12 mouse cellular contexts compared by ENCODE assay signal in the genomic region with DNA sequence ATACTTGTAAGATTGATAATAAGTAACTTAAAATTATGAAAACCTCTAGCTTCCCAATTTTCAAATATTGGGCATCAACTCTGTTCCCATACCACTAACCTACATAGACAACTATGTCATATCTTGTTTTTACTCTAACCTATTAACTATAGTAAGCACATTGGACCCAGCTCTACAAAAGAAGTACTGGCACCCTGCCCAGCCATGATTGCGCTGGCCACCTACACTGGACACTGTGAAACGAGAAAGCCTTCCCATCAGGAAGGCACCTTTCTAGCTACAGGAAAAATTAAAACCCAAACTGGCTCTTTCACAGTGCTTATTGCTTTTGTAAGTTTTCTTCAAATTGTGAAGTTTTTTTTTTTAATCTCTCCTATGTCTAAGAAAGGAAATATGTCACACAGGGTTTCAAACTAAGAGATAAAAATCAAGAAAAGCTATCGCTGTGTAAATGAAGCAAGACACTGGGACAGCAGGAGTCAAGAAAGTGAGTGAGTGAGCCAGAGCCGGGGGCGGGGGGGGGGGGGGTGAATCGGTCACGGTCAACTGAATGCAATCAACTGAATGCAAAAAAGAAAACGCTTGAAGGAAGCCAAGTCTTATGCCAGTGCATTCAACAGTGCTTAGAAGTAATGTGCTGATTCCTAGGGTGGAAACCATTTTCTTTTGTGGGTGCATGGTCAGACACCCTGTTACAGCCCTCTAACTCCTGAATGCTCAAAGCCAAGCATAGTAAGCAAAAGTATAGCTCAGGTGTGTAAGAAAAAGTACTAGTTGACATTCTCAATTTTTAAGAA. TPM values are rescaled to one million over a fixed set of nuclear protein-coding genes. Genes with fewer than 3 reads are reported as not detected.
DNase-seq lines count a peak whose midpoint lies in the region; ATAC-seq lines count a peak whose summit lies in the region.
"Had no signal": no experiment of that assay in that cellular context is flagged by ENCODE, and none has a peak within 500 bp of the region (broad histone marks: within the 10 kb centered on the region; RNA-seq: fewer than 3 reads in every experiment).

No protein-coding gene starts in this region.

- no peak overlapping the region for H3K4me2 ChIP-seq in midbrain, embryonic 14.5 days (ENCODE audit: low read length)
- H3K4me2 ChIP-seq in midbrain, embryonic 16.5 days (ENCODE audit: low read length) = no peak overlapping the region
- H3K4me2 ChIP-seq: embryonic facial prominence, embryonic 13.5 days; limb, embryonic 15.5 days had no signal

- no peaks in the 10 kb centered on the region for H3K9me3 ChIP-seq in midbrain, embryonic 14.5 days (ENCODE audit: control insufficient read depth, low read length)
- no peaks in the 10 kb centered on the region for H3K9me3 ChIP-seq in midbrain, embryonic 16.5 days (replicated peaks; ENCODE audit: control insufficient read depth, low read length, poor library complexity, severe bottlenecking)
- no peaks in the 10 kb centered on the region for H3K9me3 ChIP-seq in embryonic facial prominence, embryonic 10.5 days
- H3K9me3 ChIP-seq: embryonic facial prominence, embryonic 13.5 days; limb, embryonic 15.5 days had no signal

- no peaks in the 10 kb centered on the region for H3K4me1 ChIP-seq in midbrain, embryonic 14.5 days (ENCODE audit: control insufficient read depth, insufficient read depth, low read length)
- H3K4me1 ChIP-seq in midbrain, embryonic 16.5 days (ENCODE audit: control insufficient read depth, insufficient read depth, low read length) = 0 out of 2 replicates have a peak, but pooled peaks cover 3% of the 10 kb centered on the region
- H3K4me1 ChIP-seq in embryonic facial prominence, embryonic 10.5 days = no peaks in the 10 kb centered on the region
- H3K4me1 ChIP-seq: embryonic facial prominence, embryonic 13.5 days; limb, embryonic 15.5 days had no signal

- no peak overlapping the region for H3K27ac ChIP-seq in midbrain, embryonic 14.5 days (replicated peaks; ENCODE audit: low read depth, low read length)
- H3K27ac ChIP-seq in midbrain, embryonic 16.5 days (ENCODE audit: low read length) = no peak overlapping the region
- H3K27ac ChIP-seq in embryonic facial prominence, embryonic 10.5 days (replicated peaks) = no peak overlapping the region
- H3K27ac ChIP-seq: embryonic facial prominence, embryonic 13.5 days; limb, embryonic 15.5 days had no signal

- no peak for ATAC-seq in midbrain, embryonic 14.5 days (ENCODE audit: low FRiP score, low TSS enrichment)
- no peak for ATAC-seq in midbrain, embryonic 16.5 days
- ATAC-seq: forebrain, embryonic 16.5 days had no signal

- no peak overlapping the region for H3K4me3 ChIP-seq in midbrain, embryonic 14.5 days (replicated peaks; ENCODE audit: low read depth, low read length)
- no peak overlapping the region for H3K4me3 ChIP-seq in midbrain, embryonic 16.5 days (ENCODE audit: low read depth, low read length)
- H3K4me3 ChIP-seq in embryonic facial prominence, embryonic 10.5 days = no peak overlapping the region
- H3K4me3 ChIP-seq: embryonic facial prominence, embryonic 13.5 days; limb, embryonic 15.5 days had no signal

- H3K36me3 ChIP-seq in midbrain, embryonic 14.5 days (ENCODE audit: control insufficient read depth, insufficient read depth, low read length) = no peaks in the 10 kb centered on the region
- H3K36me3 ChIP-seq in midbrain, embryonic 16.5 days (ENCODE audit: control insufficient read depth, insufficient read depth, low read length) = no peaks in the 10 kb centered on the region
- H3K36me3 ChIP-seq in embryonic facial prominence, embryonic 10.5 days (replicated peaks) = no peaks in the 10 kb centered on the region
- H3K36me3 ChIP-seq: embryonic facial prominence, embryonic 13.5 days; limb, embryonic 15.5 days had no signal

- no peaks in the 10 kb centered on the region for H3K27me3 ChIP-seq in midbrain, embryonic 14.5 days (ENCODE audit: control insufficient read depth, insufficient read depth, low read length)
- H3K27me3 ChIP-seq in midbrain, embryonic 16.5 days (ENCODE audit: control insufficient read depth, insufficient read depth, low read depth, low read length) = no peaks in the 10 kb centered on the region
- H3K27me3 ChIP-seq in embryonic facial prominence, embryonic 10.5 days (replicated peaks; ENCODE audit: low read depth, poor library complexity, severe bottlenecking) = peaks cover 47% of the 10 kb centered on the region
- H3K27me3 ChIP-seq: embryonic facial prominence, embryonic 13.5 days; limb, embryonic 15.5 days had no signal

- intact Hi-C loops in gastrocnemius, postnatal 14 days (cut with DNase I; ENCODE audit: low total_unique reads) = no loop called here

- 32% methylated on average over 8 of the region's 8 CpGs for WGBS in midbrain, embryonic 14.5 days
- WGBS in midbrain, embryonic 16.5 days = 35% methylated on average over 8 of the region's 8 CpGs
- WGBS in embryonic facial prominence, embryonic 10.5 days = 67% methylated on average over 8 of the region's 8 CpGs

- peak; percentile 5 for DNase-seq in gastrocnemius, postnatal 10 days
- no peak for DNase-seq in gastrocnemius, postnatal 14 days
- DNase-seq in midbrain, embryonic 14.5 days = peak; percentile 16
- peak; percentile 76 for DNase-seq in cerebellum, adult 9-10 months
- DNase-seq in kidney, postnatal 10 days = peak; percentile 68
- no peak for DNase-seq in embryonic facial prominence, embryonic 10.5 days (ENCODE audit: low spot score)
- no peak for DNase-seq in urinary bladder, adult 18-20 months (ENCODE audit: low spot score in 2 of 2)
- DNase-seq: B cell, adult 2 months had no signal

- no peak overlapping the region for H3K9ac ChIP-seq in midbrain, embryonic 14.5 days (replicated peaks; ENCODE audit: low read length)
- no peak overlapping the region for H3K9ac ChIP-seq in midbrain, embryonic 16.5 days (ENCODE audit: low read depth, low read length)
- H3K9ac ChIP-seq: embryonic facial prominence, embryonic 13.5 days; limb, embryonic 15.5 days had no signal

RNA-seq across cellular contexts. Expression of a gene that starts 52.2 kb away (rescaled TPM):
- 1 to 10 TPM; 4.4 TPM for total RNA-seq in gastrocnemius, postnatal 10 days (2021)
- 1 to 10 TPM; 1.7 to 2.9 TPM for total RNA-seq in gastrocnemius, postnatal 14 days (2021)
- 4.3 and 4.9 TPM in 2 replicates for polyA plus RNA-seq in midbrain, embryonic 14.5 days (2014; fragmentation: Nextera tagmentation; extraction: Ambion mirVana)
- 4.6 and 5.1 TPM in 2 replicates for polyA plus RNA-seq in midbrain, embryonic 16.5 days (2015; fragmentation: Nextera tagmentation; extraction: Ambion mirVana)
- 0.25 and 0.29 TPM in 2 replicates for polyA plus RNA-seq in embryonic facial prominence, embryonic 10.5 days (2016; fragmentation: Nextera tagmentation; extraction: Ambion mirVana)

Comparison
In these comparisons a context has a peak if more than half of its experiments do, and no peak if none do; other contexts are left out.
1. DNase-seq: peak in gastrocnemius, postnatal 10 days (single experiment), midbrain, embryonic 14.5 days (single experiment), cerebellum, adult 9-10 months (single experiment) and kidney, postnatal 10 days (single experiment); none in gastrocnemius, postnatal 14 days (single experiment), embryonic facial prominence, embryonic 10.5 days (single experiment) and urinary bladder, adult 18-20 months (0 of 2).